8 mouse cellular contexts compared by ENCODE assay signal in genomic region chr4:46196513-46196912, GRCm38 (mm10). TPM values are rescaled to one million over a fixed set of nuclear protein-coding genes. Genes with fewer than 3 reads are reported as not detected.
A peak's percentile ranks its signal among the peaks of the same experiment; 100 is the strongest.
DNase-seq lines count a peak whose midpoint lies in the region; ATAC-seq and TF ChIP-seq lines count a peak whose summit lies in the region.

No protein-coding gene starts in this region.

- no peak for TF ChIP-seq POLR2A in embryonic fibroblast, embryonic 13.5 days (IDR thresholded peaks at IDR 0.05; ENCODE audit: low read depth, low read length)

- no peaks in the 10 kb centered on the region for H3K9me3 ChIP-seq in heart, embryonic 10.5 days
- no peaks in the 10 kb centered on the region for H3K9me3 ChIP-seq in limb, embryonic 11.5 days (ENCODE audit: control insufficient read depth, low read length)
- H3K9me3 ChIP-seq in neural tube, embryonic 15.5 days (replicated peaks), result no peaks in the 10 kb centered on the region

- H3K79me3 ChIP-seq in C2C12 (ENCODE audit: low read depth), result peaks cover 2% of the 10 kb centered on the region

- peaks cover 20% of the 10 kb centered on the region for H3K79me2 ChIP-seq in C2C12 (ENCODE audit: control insufficient read depth, insufficient read depth)

- peak overlapping the region; percentile 80 for H3K4me2 ChIP-seq in limb, embryonic 11.5 days (ENCODE audit: low read depth, severe bottlenecking)
- peak overlapping the region; percentile 83 for H3K4me2 ChIP-seq in neural tube, embryonic 15.5 days

- no peak for TF ChIP-seq CTCF in C2C12 (IDR thresholded peaks at IDR 0.05; ENCODE audit: control insufficient read depth, insufficient read depth, insufficient read length)
- no peak for TF ChIP-seq CTCF in embryonic fibroblast, embryonic 13.5 days (IDR thresholded peaks at IDR 0.05; ENCODE audit: borderline replicate concordance, insufficient read depth, low read length)

- intact Hi-C loops in heart, postnatal 10 days (cut with DNase I), result no loop called here

- peak overlapping the region; percentile 87 for H3K9ac ChIP-seq in limb, embryonic 11.5 days (ENCODE audit: low read length)
- peak overlapping the region; percentile 95 for H3K9ac ChIP-seq in neural tube, embryonic 15.5 days (replicated peaks)

- H3K4me3 ChIP-seq in heart, embryonic 10.5 days, result peak overlapping the region; percentile 84
- peak overlapping the region; percentile 52 for H3K4me3 ChIP-seq in C2C12 (ENCODE audit: insufficient read depth, poor library complexity, severe bottlenecking)
- peak overlapping the region; percentile 68 for H3K4me3 ChIP-seq in embryonic fibroblast, embryonic 13.5 days (ENCODE audit: insufficient read depth, low read length)
- peak overlapping the region; percentile 92 for H3K4me3 ChIP-seq in limb, embryonic 11.5 days (ENCODE audit: low read depth, low read length)
- H3K4me3 ChIP-seq in neural tube, embryonic 15.5 days (replicated peaks), result peak overlapping the region; percentile 81

- peaks cover 26% of the 10 kb centered on the region for H3K27me3 ChIP-seq in heart, embryonic 10.5 days (ENCODE audit: insufficient read depth, poor library complexity, severe bottlenecking)
- no peaks in the 10 kb centered on the region for H3K27me3 ChIP-seq in C2C12 (ENCODE audit: control insufficient read depth, insufficient read depth, insufficient read length)
- H3K27me3 ChIP-seq in limb, embryonic 11.5 days (ENCODE audit: control insufficient read depth, insufficient read depth, low read length), result no peaks in the 10 kb centered on the region
- H3K27me3 ChIP-seq in neural tube, embryonic 15.5 days (replicated peaks), result peaks cover 17% of the 10 kb centered on the region

- WGBS in heart, embryonic 10.5 days, result 43% methylated on average over 6 of the region's 6 CpGs
- 56% methylated on average over 6 of the region's 6 CpGs for WGBS in limb, embryonic 11.5 days
- WGBS in neural tube, embryonic 15.5 days, result 41% methylated on average over 6 of the region's 6 CpGs

- no peak for ATAC-seq in limb, embryonic 11.5 days (ENCODE audit: insufficient number of reproducible peaks, low FRiP score, low TSS enrichment, low read depth)
- peak; percentile 21; the same call in 1 of the 2 replicates for ATAC-seq in neural tube, embryonic 15.5 days (ENCODE audit: low FRiP score)
- ATAC-seq in monocyte, adult 5-6 weeks (replicated peaks; ENCODE audit: insufficient number of reproducible peaks, low FRiP score, low TSS enrichment, poor library complexity, severe bottlenecking), result no peak

- DNase-seq in heart, embryonic 10.5 days (ENCODE audit: low spot score), result no peak
- no peak for DNase-seq in heart, postnatal 10 days
- no peak for DNase-seq in limb, embryonic 11.5 days (ENCODE audit: low spot score)
- no peak for DNase-seq in thymus, postnatal 4 days

- H3K36me3 ChIP-seq in heart, embryonic 10.5 days, result peaks cover 3% of the 10 kb centered on the region; the same call in 1 of the 2 replicates
- H3K36me3 ChIP-seq in C2C12 (ENCODE audit: control insufficient read depth, insufficient read depth), result no peaks in the 10 kb centered on the region
- no peaks in the 10 kb centered on the region for H3K36me3 ChIP-seq in limb, embryonic 11.5 days (ENCODE audit: control insufficient read depth, insufficient read depth, low read length)
- H3K36me3 ChIP-seq in neural tube, embryonic 15.5 days, result no peaks in the 10 kb centered on the region

- H3K27ac ChIP-seq in heart, embryonic 10.5 days, result peak overlapping the region; percentile 90
- H3K27ac ChIP-seq in embryonic fibroblast, embryonic 13.5 days (ENCODE audit: insufficient read depth, low read length), result no peak overlapping the region
- no peak overlapping the region for H3K27ac ChIP-seq in limb, embryonic 11.5 days (replicated peaks; ENCODE audit: low read depth, low read length)
- peak overlapping the region; percentile 94 for H3K27ac ChIP-seq in neural tube, embryonic 15.5 days (replicated peaks)

- H3K4me1 ChIP-seq in heart, embryonic 10.5 days, result peaks cover 12% of the 10 kb centered on the region
- 0 out of 2 replicates have a peak, but pooled peaks cover 3% of the 10 kb centered on the region for H3K4me1 ChIP-seq in embryonic fibroblast, embryonic 13.5 days (ENCODE audit: control insufficient read depth, insufficient read depth, low read length)
- peaks cover 2% of the 10 kb centered on the region; the same call in 1 of the 2 replicates for H3K4me1 ChIP-seq in limb, embryonic 11.5 days (ENCODE audit: control insufficient read depth, insufficient read depth, low read length)
- peaks cover 33% of the 10 kb centered on the region for H3K4me1 ChIP-seq in neural tube, embryonic 15.5 days

- peak overlapping the region; percentile 26 for H3ac ChIP-seq in C2C12 (ENCODE audit: control insufficient read depth, insufficient read length, low read depth)

TF ChIP-seq in C2C12, 6 proteins besides CTCF, POLR2A, EP300 and RAD21:
- TF ChIP-seq MAX (IDR thresholded peaks at IDR 0.05) (no peak), MYOG (IDR thresholded peaks at IDR 0.05; ENCODE audit: control insufficient read depth, extremely low read depth, insufficient read length) (no peak), USF1 (IDR thresholded peaks at IDR 0.05; ENCODE audit: low read depth) (no peak), MYOD1 (IDR thresholded peaks at IDR 0.05; ENCODE audit: control insufficient read depth, insufficient read length, low read depth) (no peak), FOSL1 (IDR thresholded peaks at IDR 0.05; ENCODE audit: insufficient read depth, low read length, poor library complexity, severe bottlenecking) (no peak), CEBPB (IDR thresholded peaks at IDR 0.05; ENCODE audit: low read depth) (no peak)

RNA-seq across cellular contexts. Expression of gene Xpa, which starts 0.4 kb away (rescaled TPM):
- polyA plus RNA-seq in heart, embryonic 10.5 days (2016; fragmentation: Nextera tagmentation; extraction: Ambion mirVana), result 13.6 and 18.2 TPM in 2 replicates
- total RNA-seq in heart, postnatal 10 days (2021), result 10 to 100 TPM; 10.2 to 14.2 TPM
- 11.5 TPM for polyA plus RNA-seq in C2C12 (2012; fragmentation: generic; extraction: Trizol)
- 23.6 and 30.3 TPM in 2 replicates for polyA plus RNA-seq in embryonic fibroblast, embryonic 13.5 days (2011; ENCODE audit: insufficient read length, low read depth, missing spikeins)
- 26.1 and 27.3 TPM in 2 replicates for polyA plus RNA-seq in limb, embryonic 11.5 days (2014; fragmentation: Nextera tagmentation; extraction: Ambion mirVana)
- 26.4 and 27.4 TPM in 2 replicates for polyA plus RNA-seq in neural tube, embryonic 15.5 days (2015; fragmentation: Nextera tagmentation; extraction: Ambion mirVana)
- total RNA-seq in monocyte, adult 5-6 weeks (2017), result 71.4 to 82.4 TPM (median 75.9 TPM) in 3 replicates

RNA-seq across cellular contexts. Expression of gene Tstd2, which starts 58.0 kb away (rescaled TPM):
- 40.5 and 40.7 TPM in 2 replicates for polyA plus RNA-seq in heart, embryonic 10.5 days (2016; fragmentation: Nextera tagmentation; extraction: Ambion mirVana)
- 10 to 100 TPM; 16.3 to 20.7 TPM for total RNA-seq in heart, postnatal 10 days (2021)
- 15.5 TPM for polyA plus RNA-seq in C2C12 (2012; fragmentation: generic; extraction: Trizol)
- polyA plus RNA-seq in embryonic fibroblast, embryonic 13.5 days (2011; ENCODE audit: insufficient read length, low read depth, missing spikeins), result 34.0 and 43.5 TPM in 2 replicates
- 45.1 and 55.1 TPM in 2 replicates for polyA plus RNA-seq in limb, embryonic 11.5 days (2014; fragmentation: Nextera tagmentation; extraction: Ambion mirVana)
- 27.9 and 30.8 TPM in 2 replicates for polyA plus RNA-seq in neural tube, embryonic 15.5 days (2015; fragmentation: Nextera tagmentation; extraction: Ambion mirVana)
- total RNA-seq in monocyte, adult 5-6 weeks (2017), result 21.9 to 27.7 TPM (median 27.7 TPM) in 3 replicates

RNA-seq across cellular contexts. Expression of gene Ncbp1, which starts 58.1 kb away (rescaled TPM):
- polyA plus RNA-seq in heart, embryonic 10.5 days (2016; fragmentation: Nextera tagmentation; extraction: Ambion mirVana), result 67.1 and 83.5 TPM in 2 replicates
- total RNA-seq in heart, postnatal 10 days (2021), result 10 to 100 TPM; 28.3 to 30.2 TPM
- 73.4 TPM for polyA plus RNA-seq in C2C12 (2012; fragmentation: generic; extraction: Trizol)
- 59.2 and 63.9 TPM in 2 replicates for polyA plus RNA-seq in embryonic fibroblast, embryonic 13.5 days (2011; ENCODE audit: insufficient read length, low read depth, missing spikeins)
- polyA plus RNA-seq in limb, embryonic 11.5 days (2014; fragmentation: Nextera tagmentation; extraction: Ambion mirVana), result 129 and 135 TPM in 2 replicates
- polyA plus RNA-seq in neural tube, embryonic 15.5 days (2015; fragmentation: Nextera tagmentation; extraction: Ambion mirVana), result 66.0 and 69.6 TPM in 2 replicates
- 39.7 to 57.5 TPM (median 45.6 TPM) in 3 replicates for total RNA-seq in monocyte, adult 5-6 weeks (2017)

Comparison
In these comparisons a context has a peak if more than half of its experiments do, and no peak if none do; other contexts are left out.
1. H3K27ac ChIP-seq: peak in heart, embryonic 10.5 days (single experiment) and neural tube, embryonic 15.5 days (single experiment); none in embryonic fibroblast, embryonic 13.5 days (single experiment) and limb, embryonic 11.5 days (single experiment).
2. Peak in every context shown above with its lines, with median percentiles within 50 percentile points of each other: H3K4me3 ChIP-seq.